Mouse (Mus musculus): Measurements from ENCODE around the gene Patl2. TPM values are rescaled to one million over a fixed set of nuclear protein-coding genes. Genes with fewer than 3 reads are reported as not detected.

Patl2 gene
- total and polyA plus RNA-seq, 3 experiments = not detected

GRCm38 (mm10) chr2:122172188-122172587 lies 13.8 kb downstream of the Patl2 start:
- no peak for DNase-seq

DNA sequence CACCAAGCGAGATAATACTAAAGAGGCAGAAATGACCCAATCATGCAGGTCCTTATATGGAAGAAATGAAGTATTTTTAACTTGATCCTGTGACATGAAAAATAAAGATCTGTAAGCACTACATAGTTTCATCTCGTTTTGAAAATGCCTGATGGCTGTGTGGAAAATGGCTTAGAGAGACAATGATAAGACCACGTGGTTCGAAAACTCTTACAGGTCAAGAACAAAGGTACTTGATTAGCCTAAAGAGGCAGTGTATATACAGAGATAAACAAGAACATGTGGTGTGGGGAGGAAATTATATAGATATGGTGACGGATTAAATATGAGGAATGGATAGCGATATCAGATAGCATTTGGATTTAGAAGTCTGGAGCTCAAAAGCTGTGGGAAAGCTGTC lies 14.7 kb downstream of the Patl2 start:
- DNase-seq = no peak

- no peak for DNase-seq
Measured at GRCm38 (mm10) chr2:122164293-122164692, 21.7 kb downstream of the Patl2 start.

- DNase-seq = no peak
Measured at GRCm38 (mm10) chr2:122163430-122164195, 22.4 kb downstream of the Patl2 start.

DNA sequence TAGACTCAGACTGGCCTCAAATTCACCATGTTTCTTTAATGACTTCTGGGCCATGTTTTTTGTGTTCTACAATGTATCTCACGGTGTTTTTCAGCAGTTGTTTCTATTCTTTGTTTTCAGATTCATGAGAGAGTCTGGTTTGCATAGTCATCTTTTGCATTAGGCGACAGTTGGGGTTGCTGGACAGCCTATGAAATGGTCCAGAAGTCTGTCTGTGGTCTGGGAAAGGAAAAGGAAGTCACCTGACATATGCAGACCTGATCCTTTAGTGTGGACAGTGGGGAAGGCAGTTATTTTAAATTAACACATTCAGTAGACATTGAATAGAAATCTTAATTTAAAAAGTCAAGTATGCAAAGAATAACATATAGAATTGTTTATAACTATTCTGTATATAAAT lies 23.5 kb downstream of the Patl2 start:
- DNase-seq = no peak

DNA sequence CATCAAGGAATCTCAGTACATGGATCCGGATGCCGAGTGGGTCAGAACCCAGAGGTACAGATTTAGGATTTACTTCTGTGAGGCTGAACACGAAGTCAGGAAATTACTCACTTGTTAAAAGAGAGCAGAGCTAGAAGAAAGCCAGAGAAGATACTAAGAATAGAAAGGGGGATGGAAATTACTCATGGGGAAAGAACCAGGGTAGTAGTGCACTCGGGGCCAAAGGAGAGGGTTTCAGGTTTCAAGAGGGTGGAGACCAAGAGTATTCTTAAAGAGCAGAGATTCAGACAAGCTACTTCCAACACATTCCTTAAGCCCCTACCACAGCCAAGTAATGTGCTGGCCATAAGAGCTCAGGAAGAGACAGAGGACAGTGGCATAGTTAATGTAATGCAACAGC lies 24.4 kb downstream of the Patl2 start:
- no peak for DNase-seq

GRCm38 (mm10) chr2:122160680-122161079 lies 25.3 kb downstream of the Patl2 start, which contains the start of gene Trim69:
TSS of gene Trim69 (plus strand) at chr2:122160700.
- DNase-seq = peak; percentile 82

GRCm38 (mm10) chr2:122159667-122160066 lies 26.3 kb downstream of the Patl2 start:
- no peak for DNase-seq

- DNase-seq = no peak
Measured at GRCm38 (mm10) chr2:122158362-122158802, 27.6 kb downstream of the Patl2 start.

DNA sequence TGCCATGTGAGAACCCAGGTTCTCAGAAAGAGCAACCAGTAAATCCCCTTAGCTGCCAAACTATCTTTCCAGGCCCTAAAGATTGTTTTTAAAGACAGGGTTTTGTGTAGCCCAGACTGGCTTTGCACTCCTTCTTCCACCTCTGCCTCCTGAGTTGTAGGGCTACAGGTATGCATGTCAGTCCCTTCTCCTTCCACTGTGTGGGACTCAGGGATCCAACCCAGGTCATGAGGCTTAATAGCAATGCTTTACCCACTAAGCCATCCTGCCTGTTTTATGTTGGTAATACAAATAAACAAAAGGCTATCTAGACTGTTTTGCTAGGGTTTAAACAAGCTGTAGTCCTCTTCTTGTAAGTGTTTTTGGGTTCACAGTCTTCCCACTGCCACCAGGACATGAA lies 28.4 kb downstream of the Patl2 start:
- no peak for DNase-seq

GRCm38 (mm10) chr2:122156051-122156700 lies 29.8 kb downstream of the Patl2 start:
- DNase-seq = no peak

DNA sequence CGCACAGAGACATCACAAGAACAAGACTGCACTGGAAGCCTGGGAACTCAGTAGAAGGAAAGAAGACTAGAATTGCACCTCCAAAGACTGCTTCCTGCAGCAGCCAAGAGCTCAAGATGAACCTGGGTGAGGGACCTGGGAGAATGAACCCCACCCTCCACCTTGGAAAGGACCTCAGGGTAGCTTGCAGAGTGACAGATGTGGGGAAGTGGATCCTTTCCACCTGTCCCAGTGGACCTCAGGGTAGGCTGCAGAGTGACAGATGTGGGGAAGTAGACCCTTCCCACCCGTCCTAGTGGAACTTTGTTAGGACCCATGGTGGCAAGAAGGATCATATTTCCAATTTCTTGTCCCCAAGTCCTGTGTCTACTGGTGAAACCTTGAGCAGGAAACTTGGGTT lies 30.7 kb downstream of the Patl2 start:
- no peak for DNase-seq

- DNase-seq = no peak
Measured at GRCm38 (mm10) chr2:122154479-122154878, 31.5 kb downstream of the Patl2 start.

- no peak for DNase-seq
Measured at GRCm38 (mm10) chr2:122153681-122154365, 32.2 kb downstream of the Patl2 start.

GRCm38 (mm10) chr2:122152850-122153249 lies 33.1 kb downstream of the Patl2 start:
- no peak for DNase-seq

DNA sequence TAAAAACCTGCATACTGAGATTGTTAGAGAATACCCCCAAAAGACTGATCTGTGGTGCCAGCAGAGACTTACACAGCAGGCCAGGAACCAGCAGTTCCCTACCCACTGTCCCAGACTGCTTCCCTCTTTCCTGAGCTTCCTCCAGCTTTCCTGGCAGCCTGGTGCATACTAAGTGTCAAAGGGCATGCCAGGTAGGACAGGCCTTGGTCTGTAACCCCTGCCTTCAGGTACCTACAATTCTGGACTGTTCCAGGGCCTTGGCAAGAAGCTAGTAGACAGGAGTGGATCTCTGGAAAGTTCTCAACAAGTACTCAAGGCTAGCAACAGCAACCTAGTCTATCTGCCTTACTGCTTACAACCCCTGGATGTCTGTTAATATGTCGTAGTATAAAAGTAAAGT lies 34.8 kb downstream of the Patl2 start:
- no peak for DNase-seq

DNA sequence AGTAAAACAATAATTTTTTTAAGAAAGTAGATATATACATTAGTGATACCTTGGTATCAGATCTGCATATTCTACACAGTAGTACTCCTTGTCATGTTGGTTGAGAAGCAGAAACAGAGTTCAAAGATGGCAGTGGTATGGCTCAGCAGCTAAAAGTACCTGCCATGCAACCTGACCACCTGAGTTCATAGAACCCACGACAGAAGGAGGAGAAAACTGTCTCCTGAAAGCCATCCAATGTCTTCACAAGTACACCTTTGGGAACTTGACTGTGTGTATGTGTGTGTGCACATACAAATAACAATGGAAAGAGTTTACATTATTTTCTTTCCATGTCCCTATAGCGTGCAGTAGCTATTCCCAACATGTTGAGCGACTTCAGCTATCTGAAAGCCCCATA lies 36.3 kb downstream of the Patl2 start:
- DNase-seq = no peak

DNA sequence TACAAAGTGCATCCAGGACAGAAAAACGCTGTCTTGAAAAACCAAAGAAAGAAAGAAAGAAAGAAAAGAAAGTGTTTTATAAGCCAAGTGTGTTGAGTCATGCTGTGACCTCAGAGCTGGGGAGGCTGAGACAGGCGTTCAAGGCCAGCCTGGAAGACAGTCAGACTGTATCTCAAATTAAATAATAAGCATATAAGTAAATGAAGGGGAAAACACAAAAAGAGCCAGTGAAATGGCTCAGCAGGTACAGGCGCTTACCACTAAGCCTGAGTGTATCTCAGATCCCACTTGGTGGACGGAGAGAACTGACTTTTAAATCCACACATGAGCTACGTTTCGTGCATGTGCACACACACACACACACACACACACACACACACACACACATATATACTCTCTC lies 36.7 kb downstream of the Patl2 start:
- DNase-seq = peak; percentile 30

DNA sequence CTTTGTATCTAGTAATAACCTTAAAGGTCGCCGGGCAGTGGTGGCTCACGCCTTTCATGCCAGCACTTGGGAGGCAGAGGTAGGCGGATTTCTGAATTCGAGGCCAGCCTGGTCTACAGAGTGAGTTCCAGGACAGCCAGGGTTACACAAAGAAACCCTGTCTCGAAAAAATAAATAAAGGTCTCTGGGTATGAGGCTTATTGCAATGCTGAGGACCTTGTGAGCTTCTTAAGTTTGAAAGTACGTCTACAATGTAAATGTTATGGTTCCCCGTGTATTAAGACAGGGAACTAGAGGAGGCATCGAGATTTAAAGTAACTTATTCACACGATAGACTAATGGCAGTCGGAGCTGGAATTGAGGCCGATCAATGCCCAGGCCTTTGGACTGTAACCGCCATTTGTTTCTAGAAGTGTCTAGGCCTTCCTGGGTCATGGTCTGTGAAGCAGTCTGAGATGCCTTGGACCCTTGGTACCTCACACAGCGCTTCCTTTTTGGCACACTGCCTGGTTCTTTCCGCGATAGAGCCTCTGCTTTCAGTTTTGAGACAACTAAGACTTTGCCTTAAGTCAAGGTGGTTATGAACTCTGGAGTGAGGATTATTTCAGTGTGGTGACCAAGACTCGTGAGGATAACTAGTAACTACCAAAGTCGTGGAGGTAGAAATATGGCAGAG lies 37.6 kb downstream of the Patl2 start:
- peak; percentile 77 for DNase-seq

- DNase-seq = peak; percentile 97
Measured at GRCm38 (mm10) chr2:122147508-122148241, 38.3 kb downstream of the Patl2 start, which contains the start of gene B2m. TSS of gene B2m (plus strand) at chr2:122147686.

GRCm38 (mm10) chr2:122146687-122147086 lies 39.3 kb downstream of the Patl2 start:
- DNase-seq = no peak

DNA sequence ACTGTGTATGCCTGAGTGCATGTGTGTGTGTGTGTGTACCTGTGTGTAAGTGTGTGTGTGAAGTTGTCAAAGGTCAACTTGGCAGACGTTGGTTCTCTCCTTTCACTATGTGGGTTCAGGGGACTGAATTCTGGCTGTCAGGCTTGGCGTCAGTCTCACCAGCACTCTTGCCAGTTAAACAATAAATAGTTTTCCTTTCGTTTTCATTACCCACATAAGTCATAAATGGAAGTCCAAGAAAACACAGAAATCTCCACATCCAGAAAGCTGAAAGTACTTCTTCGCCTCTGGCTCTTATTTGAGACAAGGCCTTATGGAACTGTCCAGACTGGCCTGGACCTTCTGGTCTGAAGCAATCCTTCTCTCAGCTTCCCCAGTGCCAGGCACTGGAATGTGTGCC lies 40.2 kb downstream of the Patl2 start:
- no peak for DNase-seq

Measured in adrenal gland, adult 2 months (tissue).